Mouse (Mus musculus): ENCODE measurements around the gene Myl6. TPM values are rescaled to one million over a fixed set of nuclear protein-coding genes. Genes with fewer than 3 reads are reported as not detected.

Gene Myl6
- polyA plus RNA-seq, 1 experiment: 566 TPM

GRCm38 (mm10) chr10:128488776-128489175 is 5.2 kb downstream of the Myl6 start:
- no peak for TF ChIP-seq POLR2A (IDR thresholded peaks at IDR 0.05; ENCODE audit: control insufficient read depth, extremely low read depth, insufficient read depth, low read length, poor library complexity)
- TF ChIP-seq CTCF (IDR thresholded peaks at IDR 0.05; ENCODE audit: borderline replicate concordance, control insufficient read depth, extremely low read depth, insufficient read depth, low read length, poor library complexity): no peak
- H3K36me3 ChIP-seq (ENCODE audit: control insufficient read depth, insufficient read depth, low read length): peaks cover 62% of the 10 kb centered on the region
- peaks cover 18% of the 10 kb centered on the region for H3K4me1 ChIP-seq (replicated peaks; ENCODE audit: control insufficient read depth, insufficient read depth, low read length)
- no peaks in the 10 kb centered on the region for H3K27me3 ChIP-seq (ENCODE audit: control insufficient read depth, insufficient read depth, low read length)
- WGBS: 98% methylated on average over 4 of the region's 4 CpGs
- DNase-seq: no peak
- no peak overlapping the region for H3K27ac ChIP-seq (ENCODE audit: control insufficient read depth, insufficient read depth, low read length)
- no peak overlapping the region for H3K4me3 ChIP-seq (ENCODE audit: control insufficient read depth, insufficient read depth, low read length)

GRCm38 (mm10) chr10:128487861-128488712 is 5.9 kb downstream of the Myl6 start:
- Histone ChIP-seq H3K4me1 (replicated peaks; ENCODE audit: control insufficient read depth, insufficient read depth, low read length) (peaks cover 18% of the 10 kb centered on the region), H3K4me3 (ENCODE audit: control insufficient read depth, insufficient read depth, low read length) (no peak overlapping the region), H3K27me3 (ENCODE audit: control insufficient read depth, insufficient read depth, low read length) (no peaks in the 10 kb centered on the region), H3K27ac (ENCODE audit: control insufficient read depth, insufficient read depth, low read length) (no peak overlapping the region), H3K36me3 (ENCODE audit: control insufficient read depth, insufficient read depth, low read length) (peaks cover 69% of the 10 kb centered on the region)
- no peak for DNase-seq
- WGBS: 97% methylated on average over 22 of the region's 22 CpGs
- TF ChIP-seq CTCF (IDR thresholded peaks at IDR 0.05; ENCODE audit: borderline replicate concordance, control insufficient read depth, extremely low read depth, insufficient read depth, low read length, poor library complexity) (no peak), POLR2A (IDR thresholded peaks at IDR 0.05; ENCODE audit: control insufficient read depth, extremely low read depth, insufficient read depth, low read length, poor library complexity) (no peak)

GRCm38 (mm10) chr10:128486370-128486769 is 7.6 kb downstream of the Myl6 start:
- Histone ChIP-seq H3K4me3 (ENCODE audit: control insufficient read depth, insufficient read depth, low read length) (no peak overlapping the region), H3K27ac (ENCODE audit: control insufficient read depth, insufficient read depth, low read length) (no peak overlapping the region), H3K4me1 (replicated peaks; ENCODE audit: control insufficient read depth, insufficient read depth, low read length) (peaks cover 2% of the 10 kb centered on the region), H3K27me3 (ENCODE audit: control insufficient read depth, insufficient read depth, low read length) (no peaks in the 10 kb centered on the region), H3K36me3 (ENCODE audit: control insufficient read depth, insufficient read depth, low read length) (peaks cover 85% of the 10 kb centered on the region)
- WGBS: 93% methylated on average over 7 of the region's 7 CpGs
- DNase-seq: no peak
- TF ChIP-seq CTCF (IDR thresholded peaks at IDR 0.05; ENCODE audit: borderline replicate concordance, control insufficient read depth, extremely low read depth, insufficient read depth, low read length, poor library complexity) (no peak), POLR2A (IDR thresholded peaks at IDR 0.05; ENCODE audit: control insufficient read depth, extremely low read depth, insufficient read depth, low read length, poor library complexity) (no peak)

DNA sequence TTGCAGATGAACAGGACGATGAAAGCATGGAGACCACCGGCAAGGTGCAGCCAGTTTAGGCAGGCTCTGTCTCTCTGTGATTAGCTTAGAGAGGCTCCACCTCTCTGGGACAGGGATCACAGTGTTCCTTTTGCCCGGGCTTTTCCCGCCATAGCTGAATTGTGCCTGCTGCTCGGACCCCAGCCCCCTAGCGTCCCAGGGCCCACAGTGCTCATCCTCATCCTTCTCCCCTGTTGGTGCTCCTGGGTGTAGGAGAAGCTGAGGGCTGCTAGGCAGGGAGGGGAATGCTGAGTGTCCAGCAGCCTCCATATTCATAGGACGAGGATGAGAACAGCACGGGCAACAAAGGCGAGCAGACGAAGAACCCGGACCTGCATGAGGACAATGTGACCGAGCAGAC is 19.6 kb downstream of the Myl6 start:
- 97% methylated on average over 12 of the region's 12 CpGs for WGBS
- Histone ChIP-seq H3K27ac (ENCODE audit: control insufficient read depth, insufficient read depth, low read length) (no peak overlapping the region), H3K4me3 (ENCODE audit: control insufficient read depth, insufficient read depth, low read length) (no peak overlapping the region), H3K27me3 (ENCODE audit: control insufficient read depth, insufficient read depth, low read length) (no peaks in the 10 kb centered on the region), H3K4me1 (replicated peaks; ENCODE audit: control insufficient read depth, insufficient read depth, low read length) (no peaks in the 10 kb centered on the region), H3K36me3 (ENCODE audit: control insufficient read depth, insufficient read depth, low read length) (peaks cover 79% of the 10 kb centered on the region)
- TF ChIP-seq CTCF (IDR thresholded peaks at IDR 0.05; ENCODE audit: borderline replicate concordance, control insufficient read depth, extremely low read depth, insufficient read depth, low read length, poor library complexity): no peak
- no peak for TF ChIP-seq POLR2A (IDR thresholded peaks at IDR 0.05; ENCODE audit: control insufficient read depth, extremely low read depth, insufficient read depth, low read length, poor library complexity)
- no peak for DNase-seq

- H3K4me3 ChIP-seq (ENCODE audit: control insufficient read depth, insufficient read depth, low read length): peak overlapping the region; percentile 94
- H3K36me3 ChIP-seq (ENCODE audit: control insufficient read depth, insufficient read depth, low read length): peaks cover 35% of the 10 kb centered on the region
- no peak for TF ChIP-seq POLR2A (IDR thresholded peaks at IDR 0.05; ENCODE audit: control insufficient read depth, extremely low read depth, insufficient read depth, low read length, poor library complexity)
- no peak for TF ChIP-seq CTCF (IDR thresholded peaks at IDR 0.05; ENCODE audit: borderline replicate concordance, control insufficient read depth, extremely low read depth, insufficient read depth, low read length, poor library complexity)
- peak overlapping the region; percentile 58; the same call in 1 of the 2 replicates for H3K27ac ChIP-seq (ENCODE audit: control insufficient read depth, insufficient read depth, low read length)
- no peaks in the 10 kb centered on the region for H3K27me3 ChIP-seq (ENCODE audit: control insufficient read depth, insufficient read depth, low read length)
- peaks cover 12% of the 10 kb centered on the region for H3K4me1 ChIP-seq (replicated peaks; ENCODE audit: control insufficient read depth, insufficient read depth, low read length)
- WGBS: 8% methylated on average over 5 of the region's 5 CpGs
- no peak for DNase-seq
Observed at GRCm38 (mm10) chr10:128460270-128460630, 33.7 kb downstream of the Myl6 start.

DNA sequence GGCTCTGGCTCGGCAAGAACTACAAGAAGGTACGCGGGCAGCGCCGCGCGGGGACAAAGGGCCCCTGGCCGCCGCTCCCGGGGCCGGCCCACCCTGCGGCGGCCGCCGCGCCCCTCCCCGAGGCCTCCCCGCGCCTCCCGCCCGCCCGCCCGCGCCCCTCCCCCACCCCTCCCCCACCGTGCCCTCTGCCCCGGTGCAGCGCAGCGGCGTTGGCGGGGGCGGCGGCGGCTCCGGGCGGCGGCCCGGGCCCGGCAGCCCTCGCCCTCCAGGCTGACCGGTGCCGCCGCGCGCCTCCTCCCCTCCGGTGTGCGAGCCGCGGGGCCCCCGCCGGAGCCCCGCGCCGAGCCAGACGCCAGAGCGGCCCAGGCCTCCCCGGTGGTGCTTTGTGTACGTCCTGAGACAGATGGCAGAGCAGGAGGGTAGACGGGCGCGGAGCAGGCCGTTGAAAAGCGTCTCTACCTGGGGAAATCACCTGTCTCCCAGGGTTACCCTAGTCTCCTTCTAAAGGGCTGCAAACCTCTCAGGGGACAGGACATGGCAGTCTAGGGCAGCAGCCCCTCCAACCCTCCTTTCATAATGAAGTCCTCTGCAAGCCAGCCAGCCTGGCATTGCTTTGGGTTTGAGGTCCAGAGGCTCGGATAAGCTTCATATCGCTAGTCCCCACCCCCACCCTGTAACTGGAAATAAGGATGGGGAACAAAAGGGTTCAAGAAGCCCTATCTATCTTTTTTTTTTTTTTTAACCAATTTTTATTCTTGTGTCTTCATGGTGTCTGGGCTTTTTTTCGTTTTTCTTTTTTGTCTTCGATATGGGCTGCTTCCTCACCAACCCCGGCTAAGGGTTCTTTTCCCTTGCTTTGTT is 34.3 kb downstream of the Myl6 start:
- peak; percentile 54 for DNase-seq
- 4% methylated on average over 43 of the region's 67 CpGs for WGBS
- TF ChIP-seq CTCF (IDR thresholded peaks at IDR 0.05; ENCODE audit: borderline replicate concordance, control insufficient read depth, extremely low read depth, insufficient read depth, low read length, poor library complexity) (no peak), POLR2A (IDR thresholded peaks at IDR 0.05; ENCODE audit: control insufficient read depth, extremely low read depth, insufficient read depth, low read length, poor library complexity) (no peak)
- H3K36me3 ChIP-seq (ENCODE audit: control insufficient read depth, insufficient read depth, low read length): peaks cover 29% of the 10 kb centered on the region
- peak overlapping the region; percentile 76 for H3K27ac ChIP-seq (ENCODE audit: control insufficient read depth, insufficient read depth, low read length)
- H3K4me1 ChIP-seq (replicated peaks; ENCODE audit: control insufficient read depth, insufficient read depth, low read length): peaks cover 14% of the 10 kb centered on the region
- H3K4me3 ChIP-seq (ENCODE audit: control insufficient read depth, insufficient read depth, low read length): peak overlapping the region; percentile 94
- H3K27me3 ChIP-seq (ENCODE audit: control insufficient read depth, insufficient read depth, low read length): no peaks in the 10 kb centered on the region
